Mouse (Mus musculus): ENCODE data around the gene Hoxa11.

Hoxa11 gene

GRCm38 (mm10) chr6:52211170-52211935 lies 34.3 kb downstream of the Hoxa11 start:
- in situ Hi-C loops (cut with MboI, MseI), result loop anchor here (10.0 to 25.0 kb wide), 2 partner anchors 349 to 1037 kb away; no protein-coding TSS in a partner anchor

- in situ Hi-C loops (cut with MboI, MseI), result loop anchor here (10.0 to 25.0 kb wide), 2 partner anchors 347 to 1035 kb away; no protein-coding TSS in a partner anchor
These were observed 35.9 kb downstream of the Hoxa11 start for GRCm38 (mm10) chr6:52209685-52210046.

GRCm38 (mm10) chr6:52208868-52209684 lies 36.5 kb downstream of the Hoxa11 start:
- in situ Hi-C loops (cut with MboI, MseI), result loop anchor here (25.0 kb wide), 1 partner anchor 347 kb away; no protein-coding TSS in a partner anchor

- in situ Hi-C loops (cut with MboI, MseI), result loop anchor here (25.0 kb wide), 1 partner anchor 346 kb away; no protein-coding TSS in a partner anchor
These were observed 37.3 kb downstream of the Hoxa11 start, which contains the start of gene Hoxa6 for GRCm38 (mm10) chr6:52208072-52208867. Hoxa6 (minus strand) TSS chr6:52208722.

- in situ Hi-C loops (cut with MboI, MseI), result loop anchor here (25.0 kb wide), 1 partner anchor 345 kb away; no protein-coding TSS in a partner anchor
These were observed 38.0 kb downstream of the Hoxa11 start for GRCm38 (mm10) chr6:52207684-52207976.

- in situ Hi-C loops (cut with MboI, MseI), result loop anchor here (25.0 kb wide), 1 partner anchor 345 kb away; no protein-coding TSS in a partner anchor
These were observed 38.5 kb downstream of the Hoxa11 start for GRCm38 (mm10) chr6:52206882-52207683.

- in situ Hi-C loops (cut with MboI, MseI), result loop anchor here (25.0 kb wide), 1 partner anchor 344 kb away; no protein-coding TSS in a partner anchor
These were observed 39.7 kb downstream of the Hoxa11 start for GRCm38 (mm10) chr6:52205638-52206621.

GRCm38 (mm10) chr6:52205221-52205620 lies 40.4 kb downstream of the Hoxa11 start:
- in situ Hi-C loops (cut with MboI, MseI), result loop anchor here (25.0 kb wide), 1 partner anchor 343 kb away; no protein-coding TSS in a partner anchor

GRCm38 (mm10) chr6:52204050-52204752 lies 41.4 kb downstream of the Hoxa11 start, which contains the start of gene Hoxa5:
Hoxa5 (minus strand) TSS chr6:52204587.
- in situ Hi-C loops (cut with MboI, MseI), result loop anchor here (5.0 to 25.0 kb wide), 2 partner anchors 67 to 342 kb away; no protein-coding TSS in a partner anchor

- in situ Hi-C loops (cut with MboI, MseI), result loop anchor here (5.0 to 25.0 kb wide), 2 partner anchors 66 to 341 kb away; no protein-coding TSS in a partner anchor
These were observed 42.1 kb downstream of the Hoxa11 start for GRCm38 (mm10) chr6:52203371-52204049.

- in situ Hi-C loops (cut with MboI, MseI), result loop anchor here (5.0 to 25.0 kb wide), 2 partner anchors 66 to 341 kb away; no protein-coding TSS in a partner anchor
These were observed 42.6 kb downstream of the Hoxa11 start for GRCm38 (mm10) chr6:52203121-52203370.

GRCm38 (mm10) chr6:52202362-52203120 lies 43.1 kb downstream of the Hoxa11 start:
- in situ Hi-C loops (cut with MboI, MseI), result loop anchor here (5.0 to 25.0 kb wide), 2 partner anchors 65 to 340 kb away; no protein-coding TSS in a partner anchor

- in situ Hi-C loops (cut with MboI, MseI), result loop anchor here (5.0 to 25.0 kb wide), 2 partner anchors 64 to 339 kb away; no protein-coding TSS in a partner anchor
These were observed 44.3 kb downstream of the Hoxa11 start for GRCm38 (mm10) chr6:52201269-52201668.

- in situ Hi-C loops (cut with MboI, MseI), result loop anchor here (5.0 to 25.0 kb wide), 2 partner anchors 64 to 338 kb away; no protein-coding TSS in a partner anchor
These were observed 44.8 kb downstream of the Hoxa11 start for GRCm38 (mm10) chr6:52200751-52201250.

- in situ Hi-C loops (cut with MboI, MseI), result loop anchor here (5.0 to 25.0 kb wide), 2 partner anchors 63 to 338 kb away; no protein-coding TSS in a partner anchor
These were observed 45.4 kb downstream of the Hoxa11 start for GRCm38 (mm10) chr6:52200073-52200750.

GRCm38 (mm10) chr6:52197271-52197670 lies 48.3 kb downstream of the Hoxa11 start:
- in situ Hi-C loops (cut with MboI, MseI), result no loop called here

Data from regulatory T cell (primary cell).